Mouse (Mus musculus) splenic B cell, adult 2 months (primary cell): ENCODE measurements at regions not wholly inside any gene's neighbourhood (a gene's known extent, or its start where the extent isn't known, plus 50 kb on each side); places are given as distances from the start of the nearest gene placed in this dataset.

Source experiments
- DNase-seq: peaks from one replicate; pipeline ENCODE4 v3.0.0-alpha.2; 2011; ENCODE audit warnings: low read depth, low spot score
- H3K27me3 ChIP-seq: 2 replicates; pipeline ENCODE4 v1.6.1; 2012; ENCODE audit warnings: mild to moderate bottlenecking, low read length, moderate library complexity, mixed read lengths; ENCODE audit not compliant: control insufficient read depth, poor library complexity, insufficient read depth, severe bottlenecking
- H3K36me3 ChIP-seq: 2 replicates; pipeline ENCODE4 v1.6.1; 2012; ENCODE audit warnings: mild to moderate bottlenecking, low read length, moderate library complexity, mixed read lengths; ENCODE audit not compliant: control insufficient read depth, poor library complexity, insufficient read depth, severe bottlenecking

GRCm38 (mm10) chr14:45056291-45056690, 68.3 kb downstream of the Ptger2 start:
- no peaks in the 10 kb centered on the region for H3K36me3 ChIP-seq
- DNase-seq: no peak
- H3K27me3 ChIP-seq: no peaks in the 10 kb centered on the region

- Histone ChIP-seq H3K27me3 (no peaks in the 10 kb centered on the region), H3K36me3 (no peaks in the 10 kb centered on the region)
- no peak for DNase-seq
Measured at GRCm38 (mm10) chr14:45061681-45062080, 73.7 kb downstream of the Ptger2 start.

GRCm38 (mm10) chr14:45064498-45064897, 76.5 kb downstream of the Ptger2 start:
- Histone ChIP-seq H3K27me3 (no peaks in the 10 kb centered on the region), H3K36me3 (no peaks in the 10 kb centered on the region)
- no peak for DNase-seq

GRCm38 (mm10) chr14:45069598-45070212, 81.7 kb downstream of the Ptger2 start:
- H3K27me3 ChIP-seq: no peaks in the 10 kb centered on the region
- H3K36me3 ChIP-seq: no peaks in the 10 kb centered on the region
- no peak for DNase-seq

- Histone ChIP-seq H3K36me3 (no peaks in the 10 kb centered on the region), H3K27me3 (no peaks in the 10 kb centered on the region)
- no peak for DNase-seq
Measured at GRCm38 (mm10) chr14:45074902-45075488, 87.0 kb downstream of the Ptger2 start.

GRCm38 (mm10) chr14:45077216-45077615, 89.2 kb downstream of the Ptger2 start:
- DNase-seq: no peak
- no peaks in the 10 kb centered on the region for H3K27me3 ChIP-seq

GRCm38 (mm10) chr14:45079793-45080192, 91.8 kb downstream of the Ptger2 start:
- peak; percentile 72 for DNase-seq
- Histone ChIP-seq H3K36me3 (no peaks in the 10 kb centered on the region), H3K27me3 (no peaks in the 10 kb centered on the region)

More at GRCm38 (mm10) chr14:45077216-45077615, 89.2 kb downstream of the Ptger2 start:
- H3K36me3 ChIP-seq: no peaks in the 10 kb centered on the region

GRCm38 (mm10) chr14:45080231-45080630, 92.2 kb downstream of the Ptger2 start:
- no peaks in the 10 kb centered on the region for H3K36me3 ChIP-seq
- H3K27me3 ChIP-seq: no peaks in the 10 kb centered on the region
- DNase-seq: no peak

GRCm38 (mm10) chr14:45083058-45083457, 95.1 kb downstream of the Ptger2 start:
- no peaks in the 10 kb centered on the region for H3K27me3 ChIP-seq
- DNase-seq: no peak
- no peaks in the 10 kb centered on the region for H3K36me3 ChIP-seq
